Mouse (Mus musculus) neural tube, embryonic 12.5 days (tissue): Measurements from ENCODE around the gene C8a. TPM values are rescaled to one million over a fixed set of nuclear protein-coding genes. Genes with fewer than 3 reads are reported as not detected.
A peak's percentile ranks its signal among the peaks of the same experiment; 100 is the strongest.

Experiments used
- ATAC-seq: fragments of 200-750 bp; cut with Nextera tagmentation; 2 replicates; pipeline ENCODE4 v1.8.0; 2017; ENCODE audit warnings: low read depth, mild to moderate bottlenecking, moderate TSS enrichment, moderate library complexity; ENCODE audit not compliant: low FRiP score
- H3K27ac ChIP-seq: fragments of 300-500 bp; sonication (generic); 2 replicates; pipeline ENCODE4 v1.5.1; 2016
- H3K27me3 ChIP-seq: fragments of 300-500 bp; sonication (generic); replicated peaks from 2 replicates; pipeline ENCODE4 v1.6.1; 2016; ENCODE audit warnings: mild to moderate bottlenecking
- H3K36me3 ChIP-seq: fragments of 300-500 bp; sonication (generic); 2 replicates; pipeline ENCODE4 v1.6.1; 2016; ENCODE audit warnings: mild to moderate bottlenecking
- H3K4me1 ChIP-seq: fragments of 300-500 bp; sonication (generic); 2 replicates; pipeline ENCODE4 v1.6.1; 2016
- H3K4me2 ChIP-seq: fragments of 300-500 bp; sonication (generic); replicated peaks from 2 replicates; pipeline ENCODE4 v1.6.1; 2016; ENCODE audit warnings: mild to moderate bottlenecking
- H3K4me3 ChIP-seq: fragments of 300-500 bp; sonication (generic); 2 replicates; pipeline ENCODE4 v1.5.1; 2016
- H3K9ac ChIP-seq: fragments of 300-500 bp; sonication (generic); 2 replicates; pipeline ENCODE4 v1.6.1; 2016; ENCODE audit warnings: mild to moderate bottlenecking
- H3K9me3 ChIP-seq: fragments of 300-500 bp; sonication (generic); 2 replicates; pipeline ENCODE4 v1.6.1; 2016; ENCODE audit warnings: mild to moderate bottlenecking
- WGBS: fragments of 180-500 bp; shearing (Covaris S2); methylation state at CpG from one replicate; pipeline ENCODE4 v1.1.7; 2016; 5-methylcytosine and 5-hydroxymethylcytosine counted together
- polyA plus RNA-seq: library from polyadenylated mRNA; unstranded; fragments of >200 nt; fragmentation: Nextera tagmentation; extraction: Ambion mirVana; gene quantifications from 2 replicates; pipeline ENCODE4 v1.2.1, GENCODE M21; 2016

C8a gene
- not detected in 2 replicates for polyA plus RNA-seq

GRCm38 (mm10) chr4:104876323-104876722, at the start of gene C8a:
TSS of gene C8a (minus strand) at chr4:104876398.
- no peak for ATAC-seq
- Histone ChIP-seq H3K4me3 (no peak within 1 kb of the TSS), H3K4me2 (no peak within 1 kb of the TSS), H3K27me3 (no peaks in the 10 kb centered on the region), H3K27ac (no peak within 1 kb of the TSS), H3K4me1 (no peaks in the 10 kb centered on the region), H3K9ac (no peak within 1 kb of the TSS), H3K9me3 (no peaks in the 10 kb centered on the region), H3K36me3 (no peaks in the 10 kb centered on the region)
- 82% methylated on average over 3 of the region's 3 CpGs for WGBS

GRCm38 (mm10) chr4:104925383-104925782, 49.2 kb upstream of the C8a start:
- no peak overlapping the region for H3K9ac ChIP-seq
- H3K27ac ChIP-seq, result no peak overlapping the region
- WGBS, result 89% methylated on average over 5 of the region's 5 CpGs
- H3K27me3 ChIP-seq, result no peaks in the 10 kb centered on the region
- no peaks in the 10 kb centered on the region for H3K4me1 ChIP-seq
- H3K9me3 ChIP-seq, result no peaks in the 10 kb centered on the region
- no peaks in the 10 kb centered on the region for H3K36me3 ChIP-seq
- no peak for ATAC-seq
- H3K4me2 ChIP-seq, result no peak overlapping the region
- H3K4me3 ChIP-seq, result no peak overlapping the region

GRCm38 (mm10) chr4:104918017-104918416, 41.8 kb upstream of the C8a start:
- no peak overlapping the region for H3K9ac ChIP-seq
- no peak overlapping the region for H3K27ac ChIP-seq
- no peaks in the 10 kb centered on the region for H3K4me1 ChIP-seq
- no peaks in the 10 kb centered on the region for H3K9me3 ChIP-seq
- no peaks in the 10 kb centered on the region for H3K36me3 ChIP-seq
- H3K4me3 ChIP-seq, result no peak overlapping the region
- H3K27me3 ChIP-seq, result no peaks in the 10 kb centered on the region
- 88% methylated on average over 6 of the region's 6 CpGs for WGBS
- H3K4me2 ChIP-seq, result no peak overlapping the region
- no peak for ATAC-seq

- Histone ChIP-seq H3K9ac (no peak overlapping the region), H3K27ac (no peak overlapping the region), H3K9me3 (no peaks in the 10 kb centered on the region), H3K4me1 (no peaks in the 10 kb centered on the region), H3K36me3 (no peaks in the 10 kb centered on the region), H3K27me3 (no peaks in the 10 kb centered on the region), H3K4me2 (no peak overlapping the region), H3K4me3 (no peak overlapping the region)
- ATAC-seq, result no peak
- 74% methylated on average over 6 of the region's 6 CpGs for WGBS
These were observed 38.6 kb upstream of the C8a start for GRCm38 (mm10) chr4:104914711-104915247.

- no peaks in the 10 kb centered on the region for H3K36me3 ChIP-seq
- H3K4me2 ChIP-seq, result peak within 1 kb of the TSS; percentile 48
- no peak within 1 kb of the TSS for H3K9ac ChIP-seq
- no peaks in the 10 kb centered on the region for H3K4me1 ChIP-seq
- no peaks in the 10 kb centered on the region for H3K9me3 ChIP-seq
- H3K4me3 ChIP-seq, result 0 out of 2 replicates have a peak within 1 kb of the TSS, but pooled peaks have one; percentile 5
- no peak for ATAC-seq
- WGBS, result 23% methylated on average over 23 of the region's 23 CpGs
- H3K27me3 ChIP-seq, result no peaks in the 10 kb centered on the region
- H3K27ac ChIP-seq, result no peak within 1 kb of the TSS
These were observed 37.3 kb upstream of the C8a start, which contains the start of gene Fyb2 for GRCm38 (mm10) chr4:104913291-104914129. TSS of gene Fyb2 (plus strand) at chr4:104913456.

GRCm38 (mm10) chr4:104911685-104912084, 35.5 kb upstream of the C8a start:
- H3K27ac ChIP-seq, result no peak overlapping the region

GRCm38 (mm10) chr4:104905049-104905448, 28.9 kb upstream of the C8a start:
- whole genome bisulfite sequencing, result 91% methylated on average over 6 of the region's 6 CpGs

More at GRCm38 (mm10) chr4:104911685-104912084, 35.5 kb upstream of the C8a start:
- Histone ChIP-seq H3K4me3 (no peak overlapping the region), H3K27me3 (no peaks in the 10 kb centered on the region), H3K4me1 (no peaks in the 10 kb centered on the region), H3K4me2 (no peak overlapping the region), H3K9ac (no peak overlapping the region), H3K36me3 (no peaks in the 10 kb centered on the region), H3K9me3 (no peaks in the 10 kb centered on the region)
- 29% methylated on average over 7 of the region's 7 CpGs for WGBS
- peak; percentile 71 for ATAC-seq

GRCm38 (mm10) chr4:104902836-104903235, 26.6 kb upstream of the C8a start:
- no peaks in the 10 kb centered on the region for H3K27me3 ChIP-seq
- no peaks in the 10 kb centered on the region for H3K9me3 ChIP-seq
- H3K27ac ChIP-seq, result no peak overlapping the region
- 84% methylated on average over 2 of the region's 2 CpGs for WGBS
- H3K4me2 ChIP-seq, result no peak overlapping the region
- no peaks in the 10 kb centered on the region for H3K4me1 ChIP-seq
- H3K9ac ChIP-seq, result no peak overlapping the region
- H3K4me3 ChIP-seq, result no peak overlapping the region
- ATAC-seq, result no peak
- no peaks in the 10 kb centered on the region for H3K36me3 ChIP-seq

More at GRCm38 (mm10) chr4:104905049-104905448, 28.9 kb upstream of the C8a start:
- Histone ChIP-seq H3K27ac (no peak overlapping the region), H3K4me1 (no peaks in the 10 kb centered on the region), H3K4me2 (no peak overlapping the region), H3K27me3 (no peaks in the 10 kb centered on the region), H3K9me3 (no peaks in the 10 kb centered on the region), H3K36me3 (no peaks in the 10 kb centered on the region), H3K4me3 (no peak overlapping the region), H3K9ac (no peak overlapping the region)
- no peak for ATAC-seq

GRCm38 (mm10) chr4:104894004-104894734, 18.0 kb upstream of the C8a start:
- WGBS, result 60% methylated on average over 13 of the region's 13 CpGs
- no peak for ATAC-seq
- no peak overlapping the region for H3K27ac ChIP-seq

GRCm38 (mm10) chr4:104893588-104893987, 17.4 kb upstream of the C8a start:
- Histone ChIP-seq H3K36me3 (no peaks in the 10 kb centered on the region), H3K9ac (no peak overlapping the region), H3K4me2 (no peak overlapping the region), H3K27me3 (no peaks in the 10 kb centered on the region), H3K4me1 (peaks cover 7% of the 10 kb centered on the region; the same call in 1 of the 2 replicates), H3K9me3 (no peaks in the 10 kb centered on the region), H3K4me3 (no peak overlapping the region), H3K27ac (no peak overlapping the region)
- no peak for ATAC-seq
- WGBS, result 83% methylated on average over 5 of the region's 5 CpGs

More at GRCm38 (mm10) chr4:104894004-104894734, 18.0 kb upstream of the C8a start:
- H3K4me3 ChIP-seq, result no peak overlapping the region
- H3K4me1 ChIP-seq, result peaks cover 5% of the 10 kb centered on the region; the same call in 1 of the 2 replicates
- no peak overlapping the region for H3K4me2 ChIP-seq
- no peaks in the 10 kb centered on the region for H3K9me3 ChIP-seq
- no peaks in the 10 kb centered on the region for H3K27me3 ChIP-seq
- no peaks in the 10 kb centered on the region for H3K36me3 ChIP-seq
- H3K9ac ChIP-seq, result no peak overlapping the region

GRCm38 (mm10) chr4:104891708-104892107, 15.5 kb upstream of the C8a start:
- 93% methylated on average over 7 of the region's 7 CpGs for WGBS

More at GRCm38 (mm10) chr4:104891708-104892107, 15.5 kb upstream of the C8a start:
- no peaks in the 10 kb centered on the region for H3K9me3 ChIP-seq
- no peaks in the 10 kb centered on the region for H3K36me3 ChIP-seq
- H3K27ac ChIP-seq, result no peak overlapping the region
- H3K4me3 ChIP-seq, result no peak overlapping the region
- no peak for ATAC-seq
- peaks cover 7% of the 10 kb centered on the region; the same call in 1 of the 2 replicates for H3K4me1 ChIP-seq
- H3K4me2 ChIP-seq, result no peak overlapping the region
- no peak overlapping the region for H3K9ac ChIP-seq
- no peaks in the 10 kb centered on the region for H3K27me3 ChIP-seq
